Mouse (Mus musculus): ENCODE results near the gene Pxdc1. TPM values are rescaled to one million over a fixed set of nuclear protein-coding genes. Genes with fewer than 3 reads are reported as not detected.

The Pxdc1 gene
- total RNA-seq, 2 experiments from 2014 or later = 11.5 to 12.9 TPM

DNA sequence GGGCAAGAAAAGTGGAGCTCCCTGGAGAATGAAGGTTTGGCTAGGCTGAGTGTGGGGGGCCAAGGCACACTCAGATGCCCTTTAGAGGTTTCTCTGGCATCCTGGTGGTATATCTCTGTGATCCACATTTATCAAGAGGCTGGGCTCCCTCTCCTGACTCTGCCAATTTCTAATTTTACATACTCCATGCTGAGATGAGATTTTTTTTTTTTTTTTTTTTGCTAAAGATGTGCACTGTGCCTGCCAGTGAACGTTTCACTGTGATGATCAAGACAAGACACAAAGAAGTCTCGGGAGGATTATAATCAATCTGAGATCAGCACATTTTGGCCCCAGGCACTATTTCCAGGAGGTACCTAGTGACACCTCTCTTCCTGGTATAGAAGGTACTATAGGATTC lies 46.2 kb downstream of the Pxdc1 start:
- DNase-seq (ENCODE audit: low spot score) = no peak
- intact Hi-C loops (cut with DNase I) = no loop called here

DNA sequence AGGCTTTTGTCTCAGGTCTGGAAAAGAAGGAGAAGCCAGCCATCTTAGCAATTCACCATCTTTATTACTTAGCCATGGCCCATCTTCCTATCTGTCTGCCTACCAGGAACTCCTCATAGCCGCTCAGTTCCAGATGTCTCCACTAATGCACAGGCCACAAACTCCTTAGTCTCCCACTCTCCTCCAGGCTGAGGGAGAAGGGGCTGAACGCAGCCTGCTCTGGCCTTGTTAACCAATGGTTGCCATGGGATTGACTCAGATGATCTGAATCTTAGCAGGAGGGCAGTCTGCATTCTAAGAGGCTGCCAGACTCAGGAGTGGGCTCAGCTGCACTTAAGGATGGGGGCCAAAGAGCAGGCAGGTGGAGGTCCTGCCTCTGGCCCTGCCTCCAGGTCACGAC lies 47.4 kb downstream of the Pxdc1 start:
- no peak for DNase-seq (ENCODE audit: low spot score)
- intact Hi-C loops (cut with DNase I) = no loop called here

DNA sequence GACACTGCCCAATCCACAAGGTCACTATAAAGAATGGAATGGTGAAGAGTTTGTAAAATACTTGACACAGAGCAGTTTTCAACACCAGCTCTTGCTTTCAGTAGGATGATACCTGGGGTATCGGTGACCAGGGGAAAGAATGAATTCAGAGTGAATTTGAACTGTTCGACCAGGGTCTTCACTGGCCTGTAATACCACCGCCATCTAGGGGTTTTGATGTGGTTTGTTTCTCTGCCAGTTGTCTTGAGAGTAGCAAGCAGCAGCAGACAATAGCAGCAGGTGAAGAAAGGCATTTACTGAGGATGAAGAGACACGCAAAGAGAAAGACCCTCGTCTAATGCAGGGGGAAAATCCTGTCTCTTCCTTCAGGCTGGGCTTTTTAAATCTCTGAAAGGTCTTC lies 48.1 kb downstream of the Pxdc1 start:
- no peak for DNase-seq (ENCODE audit: low spot score)
- intact Hi-C loops (cut with DNase I) = no loop called here

DNA sequence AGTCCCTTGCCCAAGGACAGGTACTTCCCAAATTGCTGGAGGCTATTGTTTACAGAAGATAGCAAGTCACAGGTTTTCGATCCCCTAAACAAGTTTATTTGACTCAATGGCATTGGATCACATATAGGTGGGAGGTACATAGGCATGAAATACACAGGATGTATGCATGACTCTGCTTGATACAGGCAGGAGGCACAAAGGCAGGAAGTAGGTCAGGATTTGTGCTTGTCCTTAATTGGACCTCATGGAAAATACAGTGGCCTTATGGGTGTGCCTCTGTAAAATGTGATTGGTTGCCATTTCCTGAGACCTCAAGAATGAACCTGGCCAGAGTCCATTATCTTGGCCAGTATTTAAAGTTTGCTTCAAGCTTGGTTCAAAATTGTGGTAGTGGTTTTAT lies 48.9 kb downstream of the Pxdc1 start:
- no peak for DNase-seq (ENCODE audit: low spot score)
- intact Hi-C loops (cut with DNase I) = no loop called here

DNA sequence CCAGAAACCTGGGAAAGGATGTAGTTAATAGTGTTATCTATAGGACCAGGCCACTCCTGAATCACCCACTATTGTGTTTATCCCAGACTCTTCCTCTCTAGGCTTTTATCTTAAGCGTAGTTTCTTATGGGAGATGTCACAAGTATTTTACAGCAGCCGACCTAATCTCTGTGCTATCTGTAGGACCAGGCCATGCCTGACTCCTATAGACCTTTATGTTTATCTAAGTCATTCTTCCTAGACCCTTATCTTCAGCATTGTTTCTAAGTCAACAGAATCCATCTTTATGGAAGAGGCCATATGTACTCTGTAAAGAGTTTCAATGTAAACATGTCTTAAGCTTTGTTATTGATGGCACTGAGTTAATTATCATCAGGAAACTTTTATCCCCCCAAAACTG lies 50.5 kb downstream of the Pxdc1 start:
- no peak for DNase-seq (ENCODE audit: low spot score)
- intact Hi-C loops (cut with DNase I) = no loop called here

DNA sequence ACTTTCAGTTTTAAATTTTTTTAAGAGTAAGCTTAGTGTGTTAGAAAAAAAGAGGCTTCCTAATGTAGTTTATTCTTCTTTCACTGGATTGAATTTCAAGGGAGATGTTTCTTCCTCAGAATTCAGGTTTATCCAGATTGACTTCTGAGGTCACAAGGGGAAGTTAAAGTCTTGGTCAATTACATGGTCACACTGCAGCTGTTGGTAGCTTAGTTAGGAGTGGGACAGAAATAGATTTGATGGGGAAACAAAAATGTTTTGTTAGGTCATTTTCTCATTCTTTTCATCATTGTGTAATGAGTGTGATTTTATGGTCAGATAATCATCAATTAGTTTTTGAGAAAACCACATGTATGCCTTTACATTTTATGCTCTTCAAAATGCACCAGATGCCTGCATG lies 56.5 kb downstream of the Pxdc1 start:
- no peak for DNase-seq (ENCODE audit: low spot score)
- intact Hi-C loops (cut with DNase I) = no loop called here

Other genes with a start within 250 kb of the Pxdc1 start
- gene Fam50b, start 81.4 kb upstream of the Pxdc1 start, total RNA-seq (2021) = not detected
- 10 to 100 TPM; 31.1 to 36.0 TPM for gene Prpf4b, start 221.8 kb upstream of the Pxdc1 start, total RNA-seq (2021)

All from heart, postnatal 25 days (tissue).